Comparison of ENCODE assay signal across 18 mouse cellular contexts in the genomic region with DNA sequence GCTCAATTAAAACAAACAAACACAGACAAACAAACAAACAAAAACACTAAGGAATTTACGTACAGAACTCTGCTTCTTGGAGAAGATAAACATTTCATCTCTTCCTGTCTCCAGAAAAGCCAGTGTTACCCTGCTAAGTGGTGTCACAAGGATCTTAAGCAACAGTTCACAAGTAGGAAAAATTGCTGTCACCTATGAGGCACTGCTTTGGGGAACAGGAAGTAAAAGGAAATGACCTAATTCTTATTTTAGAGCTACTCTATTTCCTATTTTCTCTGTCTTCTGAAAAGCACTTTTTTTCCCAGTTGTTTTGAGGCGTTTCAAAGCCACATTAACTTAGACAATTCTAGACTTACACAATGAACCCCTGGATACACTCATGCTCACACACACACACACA. TPM values are rescaled to one million over a fixed set of nuclear protein-coding genes. Genes with fewer than 3 reads are reported as not detected.
DNase-seq lines count a peak whose midpoint lies in the region; ATAC-seq and TF ChIP-seq lines count a peak whose summit lies in the region.
"Had no signal": no experiment of that assay in that cellular context is flagged by ENCODE, and none has a peak within 500 bp of the region (broad histone marks: within the 10 kb centered on the region; RNA-seq: fewer than 3 reads in every experiment).

No protein-coding gene starts in this region.

- H3K27me3 ChIP-seq in kidney, embryonic 15.5 days: no peaks in the 10 kb centered on the region
- H3K27me3 ChIP-seq in CH12.LX (replicated peaks): no peaks in the 10 kb centered on the region
- H3K27me3 ChIP-seq: limb, embryonic 12.5 days; lung, embryonic 15.5 days; midbrain, embryonic 15.5 days had no signal

- no peak overlapping the region for H3K4me3 ChIP-seq in kidney, embryonic 15.5 days (replicated peaks)
- H3K4me3 ChIP-seq in CH12.LX (replicated peaks in 1 of 3; ENCODE audit: low read depth in 2 of 3, low read length in 2 of 3, poor library complexity in 1 of 3): no peak overlapping the region
- no peak overlapping the region for H3K4me3 ChIP-seq in left cerebral cortex, adult 2 months
- H3K4me3 ChIP-seq: erythroblast, embryonic 14.5 days; limb, embryonic 12.5 days; lung, embryonic 15.5 days; midbrain, embryonic 15.5 days had no signal

- no peaks in the 10 kb centered on the region for H3K79me2 ChIP-seq in CH12.LX (replicated peaks; ENCODE audit: control insufficient read depth, extremely low read depth, insufficient read depth, poor library complexity, severe bottlenecking)

- WGBS in kidney, embryonic 15.5 days: 58% methylated on average over 2 of the region's 2 CpGs

- no peak for ATAC-seq in kidney, embryonic 15.5 days (replicated peaks; ENCODE audit: low FRiP score)
- ATAC-seq in megakaryocyte, adult 5-6 weeks (ENCODE audit: poor library complexity, severe bottlenecking): peak; percentile 49
- ATAC-seq: forebrain, postnatal 0 days; hindbrain, embryonic 16.5 days; midbrain, embryonic 15.5 days had no signal

- no peak for DNase-seq in kidney, postnatal 36 days
- DNase-seq in A20 (ENCODE audit: low read depth, low spot score): peak; percentile 19
- DNase-seq in CH12.LX (ENCODE audit: extremely low read depth): peak; percentile 51
- no peak for DNase-seq in left cerebral cortex, adult 2 months (ENCODE audit: extremely low spot score in 1 of 2, low spot score in 2 of 2)
- no peak for DNase-seq in layer of hippocampus, postnatal 10 days (ENCODE audit: low spot score in 2 of 2)
- DNase-seq: adrenal gland, postnatal 36 days; cerebellum, adult 18-20 months; embryo, embryonic 11 days; forebrain, postnatal 0 days; kidney, postnatal 10 days; thymus, postnatal 36 days had no signal

- intact Hi-C loops in left cerebral cortex, adult 2 months (cut with DNase I): no loop called here

- H3K9ac ChIP-seq in kidney, embryonic 15.5 days: no peak overlapping the region
- H3K9ac ChIP-seq in CH12.LX (ENCODE audit: insufficient read depth, low read depth): no peak overlapping the region
- H3K9ac ChIP-seq: forebrain, postnatal 0 days; limb, embryonic 12.5 days; lung, embryonic 15.5 days; midbrain, embryonic 15.5 days had no signal

- no peaks in the 10 kb centered on the region for H3K36me3 ChIP-seq in kidney, embryonic 15.5 days
- H3K36me3 ChIP-seq in CH12.LX (replicated peaks in 1 of 2; ENCODE audit: control insufficient read depth in 1 of 2, insufficient read depth in 1 of 2, low read length in 1 of 2): no peaks in the 10 kb centered on the region
- H3K36me3 ChIP-seq: limb, embryonic 12.5 days; lung, embryonic 15.5 days; midbrain, embryonic 15.5 days had no signal

- TF ChIP-seq POLR2A in CH12.LX (IDR thresholded peaks at IDR 0.05; ENCODE audit: low read depth, low read length): no peak

- TF ChIP-seq CTCF in CH12.LX (conservative IDR thresholded peaks at IDR 0.05 in 1 of 2, IDR thresholded peaks at IDR 0.05 in 1 of 2; ENCODE audit: low read depth in 2 of 2, low read length in 2 of 2): no peak
- no peak for TF ChIP-seq CTCF in left cerebral cortex, adult 2 months (IDR thresholded peaks at IDR 0.05)

- no peak for TF ChIP-seq RAD21 in CH12.LX (IDR thresholded peaks at IDR 0.05; ENCODE audit: low read depth, low read length)

- no peak overlapping the region for H3K4me2 ChIP-seq in kidney, embryonic 15.5 days
- no peak overlapping the region for H3K4me2 ChIP-seq in CH12.LX (ENCODE audit: insufficient read depth, low read depth, poor library complexity, severe bottlenecking)
- H3K4me2 ChIP-seq: limb, embryonic 12.5 days; lung, embryonic 15.5 days; midbrain, embryonic 15.5 days had no signal

- 0 out of 2 replicates have a peak, but pooled peaks cover 7% of the 10 kb centered on the region for H3K4me1 ChIP-seq in kidney, embryonic 15.5 days
- H3K4me1 ChIP-seq in CH12.LX (ENCODE audit: control insufficient read depth in 1 of 2, insufficient read depth in 2 of 2): peaks cover 12 to 37% of the 10 kb centered on the region in 2 experiments
- H3K4me1 ChIP-seq: limb, embryonic 12.5 days; lung, embryonic 15.5 days; midbrain, embryonic 15.5 days had no signal

- dilution Hi-C loops in CH12.LX (cut with MboI; ENCODE audit: extremely low pct_ligation_motif_present, extremely low pct_unique_long_range_greater_than_20kb, low sequenced_read_pairs): no loop called here

- 0 out of 2 replicates have a peak overlapping the region, but pooled peaks have one; percentile 5 for H3K27ac ChIP-seq in kidney, embryonic 15.5 days
- no peak overlapping the region for H3K27ac ChIP-seq in CH12.LX (ENCODE audit: insufficient read depth, low read depth)
- no peak overlapping the region for H3K27ac ChIP-seq in left cerebral cortex, adult 2 months
- H3K27ac ChIP-seq: limb, embryonic 12.5 days; lung, embryonic 15.5 days; midbrain, embryonic 15.5 days had no signal

- no peaks in the 10 kb centered on the region for H3K9me3 ChIP-seq in kidney, embryonic 15.5 days (replicated peaks)
- H3K9me3 ChIP-seq in CH12.LX (replicated peaks; ENCODE audit: low read length): peaks cover 2% of the 10 kb centered on the region
- H3K9me3 ChIP-seq: limb, embryonic 12.5 days; lung, embryonic 15.5 days; midbrain, embryonic 15.5 days had no signal

- peak; percentile 62; the same call in 1 of the 2 replicates for TF ChIP-seq EP300 in CH12.LX (IDR thresholded peaks at IDR 0.05; ENCODE audit: low read length)

- in situ Hi-C loops in CH12.LX (cut with MboI; ENCODE audit: low pct_ligation_motif_present, low pct_unique_long_range_greater_than_20kb, low sequenced_read_pairs): no loop called here

TF ChIP-seq in CH12.LX, 34 proteins besides CTCF, POLR2A, EP300 and RAD21:
- TF ChIP-seq ZNF384 (IDR thresholded peaks at IDR 0.05; ENCODE audit: low read depth, low read length): no peak
- TF ChIP-seq ETS1 (conservative IDR thresholded peaks at IDR 0.05; ENCODE audit: low read depth, low read length): peak; percentile 56
- peak; percentile 66; the same call in 1 of the 2 replicates for TF ChIP-seq MEF2A (IDR thresholded peaks at IDR 0.05; ENCODE audit: borderline replicate concordance, low read depth, low read length)
- no peak for TF ChIP-seq TBP (conservative IDR thresholded peaks at IDR 0.05; ENCODE audit: low read depth, low read length)
- no peak for TF ChIP-seq SMC3 (IDR thresholded peaks at IDR 0.05; ENCODE audit: low read depth, low read length)
- TF ChIP-seq JUN (IDR thresholded peaks at IDR 0.05; ENCODE audit: insufficient read depth, low read depth, low read length): peak; percentile 84
- no peak for TF ChIP-seq USF2 (conservative IDR thresholded peaks at IDR 0.05; ENCODE audit: low read depth, low read length)
- no peak for TF ChIP-seq USF1 (IDR thresholded peaks at IDR 0.05; ENCODE audit: low read depth, low read length)
- no peak for TF ChIP-seq MYC (IDR thresholded peaks at IDR 0.05; ENCODE audit: low read depth, low read length)
- no peak for TF ChIP-seq ZC3H11A (IDR thresholded peaks at IDR 0.05; ENCODE audit: low read depth, low read length)
- no peak for TF ChIP-seq MAX (IDR thresholded peaks at IDR 0.05; ENCODE audit: low read length)
- no peak for TF ChIP-seq MAFK (IDR thresholded peaks at IDR 0.05; ENCODE audit: insufficient replicate concordance, low read length)
- TF ChIP-seq GABPA (IDR thresholded peaks at IDR 0.05; ENCODE audit: insufficient replicate concordance, low read depth, low read length): no peak
- TF ChIP-seq SIN3A (IDR thresholded peaks at IDR 0.05; ENCODE audit: low read length): no peak
- TF ChIP-seq BHLHE40 (IDR thresholded peaks at IDR 0.05; ENCODE audit: low read depth, low read length): no peak
- TF ChIP-seq ZKSCAN1 (IDR thresholded peaks at IDR 0.05; ENCODE audit: borderline replicate concordance, low read depth, low read length): no peak
- peak; percentile 75 for TF ChIP-seq JUND (conservative IDR thresholded peaks at IDR 0.05; ENCODE audit: low read depth, low read length)
- TF ChIP-seq MAZ (IDR thresholded peaks at IDR 0.05; ENCODE audit: low read depth, low read length): no peak
- TF ChIP-seq HCFC1 (IDR thresholded peaks at IDR 0.05; ENCODE audit: low read depth, low read length): no peak
- TF ChIP-seq RCOR1 (conservative IDR thresholded peaks at IDR 0.05; ENCODE audit: low read depth, low read length): no peak
- no peak for TF ChIP-seq UBTF (IDR thresholded peaks at IDR 0.05; ENCODE audit: low read depth, low read length)
- no peak for TF ChIP-seq MXI1 (IDR thresholded peaks at IDR 0.05; ENCODE audit: low read depth, low read length)
- TF ChIP-seq E2F4 (IDR thresholded peaks at IDR 0.05; ENCODE audit: insufficient replicate concordance, low read depth, low read length): no peak
- no peak for TF ChIP-seq PAX5 (IDR thresholded peaks at IDR 0.05; ENCODE audit: low read length)
- TF ChIP-seq NELFE (IDR thresholded peaks at IDR 0.05; ENCODE audit: low read depth, low read length): no peak
- TF ChIP-seq ELF1 (IDR thresholded peaks at IDR 0.05; ENCODE audit: low read depth, low read length): no peak

RNA-seq across cellular contexts. Expression of gene Retreg1, which starts 12.6 kb away (rescaled TPM):
- polyA plus RNA-seq in kidney, embryonic 15.5 days (2015; fragmentation: Nextera tagmentation; extraction: Ambion mirVana): 15.9 and 16.1 TPM in 2 replicates
- total RNA-seq in CH12.LX (2012; rRNA removed): 15.3 and 19.0 TPM in 2 replicates
- total RNA-seq in CH12.LX (2014; rRNA removed): 28.7 and 32.1 TPM in 2 replicates
- polyA plus RNA-seq in CH12.LX (2012; ENCODE audit: insufficient read length, low read depth): 17.3 and 17.5 TPM in 2 replicates
- 26.1 and 26.7 TPM in 2 replicates for total RNA-seq in megakaryocyte, adult 5-6 weeks (2015)
- 22.3 and 23.1 TPM in 2 replicates for total RNA-seq in megakaryocyte, adult 5-6 weeks (2017)
- total RNA-seq in left cerebral cortex, adult 2 months (2021): 10 to 100 TPM; 32.8 to 32.9 TPM
- total RNA-seq in layer of hippocampus, postnatal 10 days (2021): 10 to 100 TPM; 35.3 to 36.7 TPM
- polyA plus RNA-seq: erythroblast, embryonic 14.5 days had no signal

Comparison
In these comparisons a context has a peak if more than half of its experiments do, and no peak if none do; other contexts are left out.
1. DNase-seq: peak in A20 (single experiment) and CH12.LX (single experiment); none in kidney, postnatal 36 days (0 of 2), left cerebral cortex, adult 2 months (0 of 2) and layer of hippocampus, postnatal 10 days (0 of 2).